Mouse (Mus musculus): ENCODE data around the gene Gm21987.

DNA sequence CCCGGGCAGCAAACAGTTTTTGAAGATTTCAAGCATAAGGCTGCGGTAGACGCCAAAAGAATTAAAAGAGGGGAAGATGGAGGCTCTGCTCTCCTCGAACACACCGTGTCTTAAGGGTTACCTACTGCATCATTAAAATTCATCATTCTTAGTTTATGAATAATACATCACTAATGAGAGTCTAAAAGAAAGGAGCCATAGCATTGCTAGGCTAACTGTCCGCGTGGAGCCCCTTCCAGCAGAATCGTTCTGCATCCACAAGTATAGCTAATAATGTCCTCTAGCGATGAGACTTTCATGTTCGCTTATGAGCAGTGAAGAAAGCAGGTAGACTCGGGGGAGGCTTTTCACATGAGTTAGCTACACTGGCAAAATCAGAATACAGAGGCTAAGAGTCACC, 38.6 kb upstream of the Gm21987 start:
- TF ChIP-seq HCFC1 (IDR thresholded peaks at IDR 0.05; ENCODE audit: borderline replicate concordance, insufficient read depth, low read length): no peak
- TF ChIP-seq CHD2 (IDR thresholded peaks at IDR 0.05; ENCODE audit: low read depth, low read length): no peak

Data from ES-E14 (cell line).